Mouse (Mus musculus) layer of hippocampus, adult 11-12 months (tissue): ENCODE results near the gene Abcc3.

Source experiments
- DNase-seq: peaks from one replicate; pipeline ENCODE4 v3.0.0; 2022; ENCODE audit warnings: low spot score

The Abcc3 gene

DNA sequence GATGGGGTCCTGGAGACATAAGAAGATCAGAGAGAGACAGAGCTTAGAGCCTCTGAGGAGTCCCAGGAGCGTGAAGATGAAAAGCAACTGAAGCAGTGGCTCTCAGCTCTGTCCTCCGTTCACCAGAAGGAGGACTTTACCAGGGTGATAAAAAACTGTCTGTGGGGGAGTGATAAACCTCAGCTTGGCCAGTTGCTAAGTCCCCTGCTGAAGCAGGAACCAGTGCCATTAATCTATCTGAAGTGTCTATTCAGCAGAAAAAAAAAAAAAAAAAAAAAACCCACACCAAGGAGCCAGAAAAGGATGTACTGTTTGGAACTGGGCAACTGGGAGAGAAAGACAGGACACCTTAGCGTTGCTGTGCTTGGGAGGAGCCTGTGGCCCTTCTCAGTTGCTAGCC is 41.7 kb downstream of the Abcc3 start:
- DNase-seq, result no peak

DNA sequence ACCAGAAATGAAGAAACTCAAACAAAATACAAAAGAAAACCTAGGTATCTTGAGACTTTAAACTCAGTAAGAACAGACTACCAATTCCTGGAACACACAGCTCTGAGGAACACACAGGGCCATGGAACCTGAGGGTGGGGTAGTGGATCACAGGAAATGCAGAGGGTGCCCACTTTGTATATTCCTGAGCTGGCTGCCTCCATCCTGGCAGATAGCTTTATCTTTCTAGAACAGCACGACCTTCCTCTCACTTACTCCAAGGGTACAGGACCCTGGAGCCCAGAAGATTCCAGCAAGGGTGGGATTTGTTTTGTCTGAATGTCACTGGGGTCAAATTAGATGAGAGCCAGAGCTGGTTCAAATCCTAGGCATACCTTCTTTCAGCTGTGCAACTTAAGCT is 42.5 kb downstream of the Abcc3 start:
- DNase-seq, result no peak

DNA sequence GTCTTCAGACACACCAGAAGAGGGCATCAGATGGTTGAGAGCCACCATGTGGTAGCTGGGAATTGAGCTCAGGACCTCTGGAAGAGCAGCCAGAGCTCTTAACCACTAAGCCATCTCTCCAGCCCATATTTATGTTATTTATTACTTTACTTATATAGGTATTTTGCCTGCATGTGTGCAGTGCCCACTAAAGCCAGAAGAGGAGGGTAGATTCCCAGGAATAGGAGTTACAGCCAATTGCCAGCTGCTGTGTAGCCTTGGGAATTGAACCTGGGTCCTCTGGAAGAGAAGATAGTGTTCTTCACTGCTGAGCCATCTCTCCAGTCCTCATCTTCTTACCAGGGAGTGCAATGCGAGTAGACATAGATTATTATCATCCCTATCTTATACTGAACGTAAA is 43.0 kb downstream of the Abcc3 start:
- DNase-seq, result no peak

DNA sequence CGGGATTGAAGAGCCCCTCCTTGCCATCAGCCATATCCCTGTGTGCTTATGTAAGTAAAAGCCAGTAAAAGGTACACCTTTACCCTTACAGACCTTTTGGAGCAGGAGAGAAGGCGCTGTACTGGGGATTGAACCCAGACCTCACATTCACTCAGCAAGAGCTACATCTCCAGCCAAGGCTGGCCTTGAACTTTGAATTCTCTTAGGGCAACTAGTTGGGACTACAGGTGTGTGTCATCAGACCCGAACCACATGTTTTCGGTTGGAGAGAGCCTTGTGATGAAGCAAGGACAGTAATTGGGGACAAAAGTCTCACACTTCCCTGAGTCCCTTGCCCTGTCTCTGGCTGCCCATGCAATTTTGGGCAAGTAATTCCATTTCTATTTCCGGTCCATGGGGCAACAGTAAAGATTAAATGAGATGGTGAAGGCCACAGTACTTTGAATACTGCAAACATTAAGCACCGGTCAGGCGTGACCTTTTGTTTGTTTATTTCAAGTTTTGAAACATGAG is 45.7 kb downstream of the Abcc3 start:
- DNase-seq, result no peak

DNA sequence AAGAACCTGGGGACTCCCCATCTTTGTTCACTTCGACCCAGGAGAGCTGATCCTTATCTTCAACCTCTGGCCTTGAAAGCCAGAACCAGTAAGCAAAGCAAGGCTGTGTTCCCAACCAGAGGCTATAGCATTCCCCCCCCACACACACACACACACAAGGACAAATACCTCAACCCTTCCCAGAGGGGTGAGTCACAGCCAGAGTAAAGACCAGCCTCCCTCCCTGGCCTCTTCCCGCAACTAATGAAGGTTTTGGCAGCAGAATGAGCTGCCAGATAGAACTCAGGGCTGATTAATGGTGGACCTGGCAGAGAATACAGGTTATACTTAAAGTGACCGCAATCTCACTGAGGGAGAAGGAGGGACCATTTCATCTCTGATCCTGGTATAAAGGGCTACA is 46.2 kb downstream of the Abcc3 start:
- DNase-seq, result no peak

DNA sequence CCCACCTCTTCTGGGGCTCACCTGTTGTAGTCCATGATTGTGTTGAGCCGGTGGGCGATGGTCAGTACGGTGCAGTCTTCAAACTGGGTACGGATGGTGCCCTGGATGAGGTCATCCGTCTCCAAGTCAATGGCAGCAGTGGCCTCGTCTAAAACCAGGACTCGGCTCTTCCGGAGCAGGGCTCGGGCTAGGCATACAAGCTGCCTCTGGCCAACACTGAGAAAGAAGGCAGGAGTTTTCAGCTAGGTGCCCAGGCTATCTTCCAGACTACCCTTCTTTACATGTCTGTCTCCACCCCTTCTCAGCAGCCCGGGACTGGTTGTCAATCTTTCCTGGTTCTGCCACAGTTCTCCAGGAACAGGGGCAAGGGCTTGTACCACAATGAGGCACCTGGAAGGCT is 46.9 kb downstream of the Abcc3 start:
- no peak for DNase-seq

DNA sequence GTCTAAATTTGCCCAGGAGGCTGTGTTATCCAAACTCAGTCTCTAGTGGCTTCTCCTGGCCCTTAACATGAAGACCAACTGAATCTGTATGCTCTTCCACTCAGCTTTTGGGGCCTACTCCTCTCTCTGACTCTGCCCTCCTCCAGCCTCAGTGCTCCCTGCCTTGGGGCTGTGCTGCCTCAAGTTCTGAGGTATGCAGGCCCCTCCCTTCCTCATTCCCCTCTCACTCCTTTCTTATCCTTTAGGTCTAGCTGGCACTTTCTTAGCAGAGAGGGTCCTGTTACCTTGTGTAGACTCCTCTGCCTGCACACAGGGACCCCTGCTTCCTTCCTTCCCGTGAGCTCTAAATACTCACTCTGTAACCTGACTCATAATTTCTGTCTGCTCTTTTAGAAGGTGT is 48.3 kb downstream of the Abcc3 start:
- DNase-seq, result no peak

DNA sequence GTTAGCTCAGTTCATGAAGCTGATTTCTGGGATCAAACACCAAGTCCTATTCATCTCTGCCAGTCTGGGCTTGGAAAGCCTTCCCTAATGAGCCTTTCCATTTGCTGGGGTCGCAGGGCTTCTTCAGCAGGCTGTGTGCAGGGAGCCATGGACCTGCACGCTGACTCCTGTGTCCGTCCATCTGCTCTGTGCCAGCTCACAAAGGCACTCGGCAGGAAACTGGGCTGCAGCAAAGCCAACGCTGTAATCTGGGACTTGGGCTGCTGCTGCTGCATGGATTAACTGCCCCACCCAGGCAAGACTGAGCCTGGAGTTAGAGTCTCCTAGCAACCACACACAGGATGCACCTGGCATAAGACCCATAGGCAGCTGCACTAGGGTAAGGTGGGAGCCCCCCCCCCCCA is 48.8 kb downstream of the Abcc3 start:
- DNase-seq, result no peak

DNA sequence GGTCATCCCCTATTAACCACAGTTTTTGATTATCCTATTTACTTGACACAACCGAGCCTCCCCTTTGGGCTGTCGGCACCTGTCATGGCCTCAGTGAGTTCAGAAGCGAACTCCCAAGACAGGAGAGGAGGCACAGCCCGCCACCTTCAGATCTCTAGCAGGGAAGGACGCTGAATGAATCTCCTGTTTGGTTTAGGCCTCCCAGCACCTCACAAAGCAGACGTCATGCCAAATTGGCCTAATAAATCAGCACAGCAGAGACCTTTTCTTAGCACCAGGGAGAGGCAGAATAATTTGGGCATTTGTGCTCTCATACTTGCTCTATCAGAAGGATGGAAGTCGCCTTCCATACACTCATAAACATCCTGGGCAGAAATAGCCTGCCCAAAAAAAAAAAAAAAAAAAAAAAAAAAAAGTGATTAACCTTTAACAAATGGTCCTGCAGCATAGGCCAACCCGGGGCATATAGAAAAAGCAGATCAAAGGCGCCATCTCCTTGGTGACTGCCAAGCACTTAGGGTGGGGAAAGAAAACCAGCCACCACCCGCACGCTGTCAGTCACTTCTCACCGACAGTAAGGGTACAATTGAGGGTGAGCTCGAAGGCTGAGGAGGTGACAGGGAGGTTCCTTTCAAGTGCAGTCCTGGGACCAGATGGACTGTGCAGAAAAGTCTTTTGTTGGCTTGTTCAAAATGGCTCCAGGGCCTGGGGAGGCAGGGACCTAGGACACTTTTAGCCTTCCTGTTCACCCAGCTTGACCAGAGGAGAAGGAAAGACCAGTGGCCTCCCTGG is 50.5 kb downstream of the Abcc3 start:
- no peak for DNase-seq

DNA sequence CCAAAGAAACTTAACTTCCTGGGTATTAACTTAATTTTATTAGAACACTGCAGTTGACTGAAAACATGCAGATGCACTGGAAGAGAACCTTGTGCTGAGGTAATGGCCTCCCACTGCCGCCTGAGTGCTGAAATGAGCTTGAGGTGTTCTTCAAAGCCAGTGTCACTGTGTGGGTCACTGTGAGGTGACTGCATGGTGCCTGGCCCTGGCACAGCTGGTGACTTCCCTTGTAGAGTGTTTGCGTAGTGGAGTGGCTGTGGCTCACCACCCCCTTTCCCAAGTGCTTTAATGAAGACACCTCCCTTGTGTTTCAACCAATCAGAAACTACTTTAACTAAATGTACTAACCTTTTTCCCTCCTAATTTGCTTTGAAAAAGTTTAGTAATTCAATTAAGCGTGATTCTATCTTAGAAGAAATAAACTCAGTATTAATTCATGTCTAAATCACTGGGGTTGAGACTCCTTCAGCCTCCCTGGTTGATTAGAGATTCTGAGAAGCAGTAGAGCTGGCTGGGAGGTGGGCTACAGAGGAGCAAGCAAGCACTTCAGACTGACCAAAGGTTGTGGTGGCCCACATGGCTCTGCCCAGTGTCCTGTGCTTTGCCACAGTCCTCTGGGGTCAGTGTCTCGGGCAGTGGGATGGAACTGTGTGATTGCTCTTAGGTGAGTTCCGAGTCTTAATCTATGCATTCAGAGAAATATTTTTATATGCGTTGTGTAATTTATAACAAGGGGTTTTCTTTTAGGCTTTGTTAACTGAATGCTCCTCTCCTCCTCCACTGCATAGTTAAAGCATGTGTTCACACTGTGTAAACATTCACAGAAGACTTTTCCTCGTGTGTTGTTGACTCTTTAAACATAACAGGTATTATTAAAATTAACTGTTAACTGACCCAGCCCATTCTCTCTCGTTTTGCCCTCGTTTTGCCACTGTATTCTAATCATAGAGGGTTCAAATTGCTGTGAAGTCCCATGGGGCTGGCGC is 51.6 kb downstream of the Abcc3 start:
- no peak for DNase-seq

DNA sequence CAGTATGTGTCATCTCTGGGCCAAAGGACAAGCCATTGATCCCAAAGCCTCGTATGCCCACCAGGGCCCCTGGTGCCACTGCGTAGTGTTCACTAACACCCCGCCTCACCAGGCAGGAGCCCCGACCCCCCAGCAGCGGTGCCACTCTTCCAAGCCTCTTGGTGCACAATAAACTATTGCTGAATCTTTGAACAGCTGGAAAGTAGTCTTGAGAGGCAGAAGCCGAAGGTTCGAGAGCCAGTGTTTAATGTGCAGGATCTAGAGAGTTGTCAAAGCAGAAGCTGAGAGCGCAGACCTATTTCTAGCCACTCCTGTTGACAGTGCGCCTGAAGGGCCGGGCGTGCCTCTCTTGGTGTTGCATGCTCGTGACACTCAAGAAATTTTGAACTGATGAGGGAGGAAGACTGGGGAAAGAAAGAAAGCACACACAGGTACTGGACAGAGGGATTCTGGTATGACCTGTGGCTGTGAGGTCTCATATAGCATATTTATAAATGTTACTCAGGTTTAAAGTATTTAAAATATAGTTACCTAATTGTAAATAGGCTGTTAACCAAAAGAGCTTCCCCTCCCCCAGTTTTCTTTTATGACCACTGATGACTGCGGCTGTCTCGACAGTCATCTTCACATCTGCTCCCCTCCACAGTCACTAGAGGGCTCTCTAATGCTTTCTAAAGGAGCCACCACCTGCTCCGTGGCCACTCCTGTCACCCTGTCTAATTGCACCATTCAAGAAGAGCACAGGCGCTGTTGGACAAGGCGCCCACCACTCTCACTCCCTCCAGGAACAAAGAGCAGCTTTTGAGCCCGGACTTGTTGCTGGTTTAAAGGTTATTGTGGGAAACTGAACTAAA is 52.8 kb downstream of the Abcc3 start:
- peak; percentile 54 for DNase-seq

DNA sequence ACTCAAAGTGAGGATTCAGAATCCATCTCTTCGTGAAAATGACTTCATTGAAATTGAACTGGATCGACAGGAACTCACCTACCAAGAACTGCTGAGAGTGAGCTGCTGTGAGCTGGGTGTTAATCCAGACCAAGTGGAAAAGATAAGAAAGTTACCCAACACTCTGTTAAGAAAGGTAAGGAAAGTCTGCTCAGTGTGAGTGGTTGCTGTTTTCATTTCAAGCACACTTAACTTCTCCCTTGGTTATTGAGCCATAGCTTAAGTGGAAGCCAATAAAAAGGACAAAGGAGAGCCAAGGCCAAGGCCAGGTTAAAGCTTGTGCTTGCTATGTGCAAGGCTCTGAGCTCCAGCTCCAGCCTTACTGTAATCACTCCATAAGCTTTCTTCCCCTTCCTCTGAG is 54.5 kb downstream of the Abcc3 start:
- DNase-seq, result no peak

DNA sequence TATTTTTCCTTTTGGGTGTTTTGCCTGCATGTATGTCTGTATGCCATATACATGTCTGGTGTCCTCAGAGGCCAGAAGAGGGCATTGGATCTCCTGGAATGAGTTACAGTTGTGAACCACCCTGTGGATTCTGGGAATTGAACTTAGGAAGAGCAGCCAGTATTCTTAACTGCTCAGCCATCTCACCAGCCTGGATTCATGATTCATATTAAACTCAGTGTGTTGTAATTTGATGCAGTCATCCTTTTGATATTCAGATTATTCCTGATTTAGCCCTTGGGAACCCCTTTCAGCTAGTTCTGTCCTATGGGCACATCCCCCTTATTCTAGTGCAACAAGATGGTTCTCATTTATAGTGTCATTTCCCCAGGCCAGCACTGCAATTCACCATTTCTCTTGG is 56.2 kb downstream of the Abcc3 start:
- DNase-seq, result no peak

DNA sequence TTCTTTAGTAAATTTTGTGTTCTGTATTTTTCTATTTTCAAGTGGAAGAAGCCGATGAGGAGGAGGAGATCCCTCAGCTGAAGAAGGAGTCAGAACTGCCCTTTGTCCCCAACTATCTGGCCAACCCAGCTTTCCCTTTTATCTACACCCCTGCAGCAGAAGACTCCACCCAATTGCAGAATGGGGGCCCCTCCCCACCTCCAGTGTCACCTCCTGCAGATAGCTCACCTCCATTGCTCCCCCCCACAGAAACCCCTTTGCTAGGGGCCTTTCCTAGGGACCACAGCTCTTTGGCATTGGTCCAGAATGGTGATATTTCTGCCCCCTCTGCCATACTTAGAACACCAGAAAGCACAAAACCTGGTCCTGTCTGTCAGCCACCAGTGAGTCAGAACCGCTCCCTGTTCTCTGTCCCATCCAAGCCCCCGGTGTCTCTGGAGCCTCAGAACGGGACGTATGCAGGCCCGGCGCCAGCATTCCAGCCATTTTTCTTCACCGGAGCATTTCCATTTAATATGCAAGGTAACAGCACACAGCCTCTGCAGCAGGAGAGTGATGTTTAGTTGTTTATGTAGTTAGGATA is 58.3 kb downstream of the Abcc3 start:
- no peak for DNase-seq

DNA sequence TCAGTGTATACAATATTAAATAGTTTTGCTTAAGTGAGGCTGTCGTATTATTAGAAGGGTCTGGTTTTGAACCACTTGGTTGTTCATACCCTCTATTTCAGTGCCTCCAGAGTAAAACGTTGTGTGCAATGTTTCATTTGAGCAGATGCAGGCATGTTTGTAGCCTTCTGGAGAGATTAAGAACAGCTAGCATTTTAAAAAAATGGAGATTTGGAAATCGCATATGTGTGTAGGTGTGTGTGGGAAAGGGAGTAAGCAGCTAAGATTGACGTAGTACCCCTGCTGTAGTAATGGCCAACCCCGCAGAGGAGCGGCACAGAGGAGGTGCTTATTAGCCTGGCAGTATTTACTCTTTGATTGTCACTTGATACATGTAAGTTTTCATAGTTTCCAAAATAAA is 60.1 kb downstream of the Abcc3 start:
- peak; percentile 47 for DNase-seq

DNA sequence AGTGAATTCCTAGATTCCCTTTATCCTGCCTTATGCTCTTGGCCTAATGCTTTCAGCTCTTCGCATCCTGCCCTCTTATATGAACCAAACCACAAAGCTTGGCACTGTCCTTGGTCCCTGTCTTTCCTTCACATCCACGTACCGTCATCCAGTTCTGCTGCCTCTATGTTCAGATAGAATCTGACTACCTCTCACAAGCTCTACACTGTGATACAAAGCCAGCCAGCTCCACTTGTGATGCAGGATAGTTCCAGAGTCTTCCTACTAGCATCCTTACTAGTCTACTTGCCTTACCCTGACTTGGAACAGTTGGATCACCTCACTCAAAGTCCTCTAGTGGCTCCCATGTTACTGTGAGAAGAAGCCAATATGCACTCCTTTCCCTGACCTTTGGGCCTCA is 62.6 kb downstream of the Abcc3 start:
- DNase-seq, result no peak

DNA sequence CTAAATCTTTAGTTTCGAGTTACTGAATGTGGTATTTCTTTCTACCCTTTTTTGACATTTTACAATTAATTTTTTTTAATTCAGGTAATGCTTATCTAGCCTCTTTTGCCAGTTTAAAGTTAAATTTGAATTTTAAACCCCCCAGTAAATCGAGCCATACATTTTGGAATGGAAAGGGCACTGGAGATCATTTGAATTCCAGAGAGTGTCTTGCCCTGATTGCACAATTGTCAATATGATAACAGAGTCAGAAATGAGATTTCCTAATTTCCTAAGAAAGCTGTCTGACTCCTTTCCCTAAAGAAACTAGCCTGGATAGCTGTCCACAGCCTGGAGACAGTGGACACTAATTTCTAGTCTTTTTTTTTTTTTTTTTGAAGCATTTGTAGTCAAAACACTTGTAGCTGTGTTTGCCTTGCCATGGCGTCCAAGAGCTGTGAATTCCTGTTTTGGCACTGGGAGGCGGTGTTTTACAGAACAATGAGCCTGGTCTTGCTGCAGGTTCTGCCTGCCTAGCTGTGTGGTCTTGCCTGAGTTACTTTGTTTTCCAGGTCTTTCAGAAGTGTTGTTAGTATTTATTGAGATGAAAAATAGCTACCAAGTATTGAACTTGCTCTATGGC is 63.4 kb downstream of the Abcc3 start:
- peak; percentile 75 for DNase-seq

DNA sequence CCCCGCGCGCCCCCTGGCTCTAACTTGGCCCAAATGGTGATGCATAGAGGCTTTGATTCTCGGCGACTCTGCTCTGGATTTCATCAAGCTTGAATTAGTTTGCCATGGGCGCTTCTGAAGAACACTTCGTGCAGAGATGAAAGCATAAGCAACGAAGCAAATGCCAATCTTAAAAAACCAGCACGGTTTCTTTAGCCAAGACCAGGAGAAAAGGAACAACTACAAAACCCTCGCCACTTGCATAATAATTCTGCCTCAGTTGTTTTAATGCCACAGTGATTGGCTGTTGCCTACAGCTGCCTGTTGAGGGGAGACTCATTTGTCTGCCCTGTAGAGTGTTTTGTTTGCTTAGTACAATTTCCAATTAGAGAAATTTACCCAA is 64.2 kb downstream of the Abcc3 start:
- DNase-seq, result no peak

DNA sequence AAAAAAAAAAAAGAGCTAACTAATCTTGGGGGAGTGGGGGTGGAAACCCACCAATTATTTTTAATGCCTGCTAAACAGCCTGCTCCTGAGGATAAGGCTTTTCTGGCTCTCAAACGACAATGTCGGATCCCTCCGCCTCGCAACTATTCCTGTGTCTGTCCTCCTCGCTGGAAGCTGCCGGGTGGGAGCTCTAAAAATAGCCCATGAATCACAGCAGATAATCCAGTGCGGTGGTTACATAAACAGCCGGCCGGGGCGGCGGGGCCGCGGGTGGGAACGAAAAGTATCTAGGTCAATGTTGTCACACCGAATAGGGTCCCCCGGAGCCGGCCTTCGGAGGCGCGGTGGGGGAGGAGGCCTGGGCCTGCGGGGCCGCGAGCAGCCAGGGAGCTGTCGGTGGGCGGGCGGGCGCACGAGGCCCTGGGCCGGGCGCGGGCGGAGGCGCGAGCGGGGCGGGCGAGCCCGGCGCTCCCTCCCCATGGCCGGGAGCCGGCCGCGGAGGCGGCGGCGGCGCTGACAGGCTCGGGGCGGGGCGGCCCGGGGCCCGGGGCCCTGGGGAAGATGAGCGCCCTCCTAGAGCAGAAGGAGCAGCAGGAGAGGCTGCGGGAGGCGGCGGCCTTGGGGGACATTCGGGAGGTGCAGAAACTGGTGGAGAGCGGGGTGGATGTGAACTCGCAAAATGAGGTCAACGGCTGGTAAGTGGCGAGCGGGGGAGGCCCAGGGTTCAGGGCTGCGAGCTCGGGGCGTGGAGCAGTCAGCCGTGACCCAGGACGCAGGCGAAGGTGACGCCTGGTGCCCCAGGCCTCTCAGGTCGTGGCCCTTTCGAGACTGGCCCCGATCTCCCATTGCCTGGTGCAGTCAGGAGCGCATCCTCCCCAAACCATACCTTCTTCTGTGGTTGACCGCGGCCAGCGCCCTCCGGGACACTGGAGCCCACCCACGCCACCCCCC is 64.8 kb downstream of the Abcc3 start, which contains the start of gene Ankrd40:
Ankrd40 (plus strand) TSS at position 309 of the 951 bp plus-strand sequence.
- DNase-seq, result peak; percentile 98

DNA sequence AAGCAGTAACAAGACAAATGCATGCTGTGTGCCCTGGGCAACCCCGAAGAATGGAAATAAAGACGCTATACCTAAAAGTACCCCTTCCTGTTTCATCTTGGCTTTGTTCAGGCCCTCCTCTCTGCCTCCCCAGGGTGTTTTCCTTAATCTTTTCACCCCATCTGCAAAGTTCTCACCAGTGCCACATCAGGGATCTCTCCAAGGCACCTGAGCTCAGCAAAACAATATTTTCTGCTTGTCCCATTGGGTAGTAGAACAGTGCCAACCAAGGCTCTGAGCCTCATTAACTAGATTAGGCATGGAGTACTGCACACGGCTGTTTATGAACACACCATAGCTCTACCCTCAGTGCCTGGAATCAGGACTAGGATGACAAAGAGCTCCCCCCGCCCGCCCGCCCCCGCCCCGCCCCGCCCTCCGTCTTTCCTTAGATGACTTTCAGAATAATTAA is 65.8 kb downstream of the Abcc3 start:
- no peak for DNase-seq
